Mouse (Mus musculus) central nervous system, embryonic 11.5 days (tissue): ENCODE data around the gene Mtnr1a. TPM values are rescaled to one million over a fixed set of nuclear protein-coding genes. Genes with fewer than 3 reads are reported as not detected.

ENCODE experiments used
- polyA plus RNA-seq: library from polyadenylated mRNA; depleted of rRNA; stranded (reverse); fragments of >200 nt; gene quantifications from 2 replicates; pipeline ENCODE4 v1.2.3, GENCODE M21; 2012; rRNA removed

The Mtnr1a gene
- polyA plus RNA-seq = 0.23 and 0.26 TPM in 2 replicates

DNA sequence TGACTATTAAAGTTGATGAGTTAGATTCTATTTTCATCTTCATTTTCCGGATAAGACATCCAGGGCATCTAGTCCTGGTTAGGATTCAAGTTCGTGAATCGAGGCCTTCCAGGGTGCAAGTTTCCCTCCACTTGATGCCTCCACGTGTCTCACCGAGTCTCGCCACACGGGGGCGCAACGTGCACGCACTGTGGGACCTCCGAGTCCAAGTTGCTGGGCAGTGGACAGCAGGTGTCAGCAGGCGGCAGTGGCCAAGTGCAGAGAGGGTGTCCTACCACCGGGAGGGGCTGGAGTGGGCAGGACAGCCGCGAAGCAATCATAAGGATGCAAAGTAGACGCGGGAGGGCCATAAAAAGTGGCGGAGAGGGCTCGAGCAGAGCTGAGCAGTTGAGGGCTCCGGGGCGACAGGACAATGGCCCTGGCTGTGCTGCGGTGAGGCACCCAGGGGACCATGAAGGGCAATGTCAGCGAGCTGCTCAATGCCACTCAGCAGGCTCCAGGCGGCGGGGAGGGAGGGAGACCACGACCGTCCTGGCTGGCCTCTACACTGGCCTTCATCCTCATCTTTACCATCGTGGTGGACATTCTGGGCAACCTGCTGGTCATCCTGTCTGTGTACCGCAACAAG is at the start of gene Mtnr1a:
TSS of gene Mtnr1a (plus strand) at position 379 of the 628 bp plus-strand sequence.

Other genes with a start within 250 kb of the Mtnr1a start
- gene Fat1, start 133.7 kb upstream of the Mtnr1a start, polyA plus RNA-seq = 32.9 and 48.9 TPM in 2 replicates
- gene F11, start 192.9 kb downstream of the Mtnr1a start, polyA plus RNA-seq = 0.11 and 0.24 TPM in 2 replicates
- gene Klkb1, start 225.7 kb downstream of the Mtnr1a start, polyA plus RNA-seq = 0.04 and 0.06 TPM in 2 replicates
- gene Gm45753, start 239.3 kb downstream of the Mtnr1a start, polyA plus RNA-seq = not detected in 2 replicates